Mouse (Mus musculus) forebrain, postnatal 0 days (tissue): ENCODE results near the gene Tbrg4. TPM values are rescaled to one million over a fixed set of nuclear protein-coding genes. Genes with fewer than 3 reads are reported as not detected.

Experiments used
- ATAC-seq: fragments of 200-750 bp; cut with Nextera tagmentation; 2 replicates; pipeline ENCODE4 v1.8.0; 2017; ENCODE audit warnings: mild to moderate bottlenecking, moderate library complexity
- DNase-seq: peaks from one replicate; pipeline ENCODE4 v3.0.0-alpha.2; 2015
- H3K27ac ChIP-seq: fragments of 300-500 bp; sonication (generic); 2 replicates; pipeline ENCODE4 v1.5.1; 2014; ENCODE audit warnings: low read depth, mild to moderate bottlenecking, antibody characterized with exemption, low read length, moderate library complexity, mixed read lengths
- H3K27me3 ChIP-seq: fragments of 300-500 bp; sonication (generic); 2 replicates; pipeline ENCODE4 v1.6.1; 2014; ENCODE audit warnings: mild to moderate bottlenecking, low read length, mixed read lengths; ENCODE audit not compliant: insufficient read depth
- H3K36me3 ChIP-seq: fragments of 300-500 bp; sonication (generic); 2 replicates; pipeline ENCODE4 v1.6.1; 2014; ENCODE audit warnings: mild to moderate bottlenecking, moderate library complexity; ENCODE audit not compliant: insufficient read depth
- H3K4me1 ChIP-seq: fragments of 300-500 bp; sonication (generic); 2 replicates; pipeline ENCODE4 v1.6.1; 2014; ENCODE audit warnings: antibody characterized with exemption; ENCODE audit not compliant: insufficient read depth
- H3K4me2 ChIP-seq: fragments of 300-500 bp; sonication (generic); 2 replicates; pipeline ENCODE4 v1.6.1; 2014; ENCODE audit warnings: low read depth, mild to moderate bottlenecking, moderate library complexity
- H3K4me3 ChIP-seq: fragments of 300-500 bp; sonication (generic); 2 replicates; pipeline ENCODE4 v1.5.1; 2014; ENCODE audit warnings: low read depth, low read length, mixed read lengths
- H3K9ac ChIP-seq: fragments of 300-500 bp; sonication (generic); 2 replicates; pipeline ENCODE4 v1.6.1; 2014; ENCODE audit warnings: mild to moderate bottlenecking
- H3K9me3 ChIP-seq: fragments of 300-500 bp; sonication (generic); 2 replicates; pipeline ENCODE4 v1.6.1; 2016; ENCODE audit warnings: low read length
- CTCF ChIP-seq: sonication (generic); IDR thresholded peaks from 2 replicates; pipeline ENCODE4 v1.5.1; 2016; ENCODE audit warnings: antibody characterized with exemption, control low read depth, low read depth
- WGBS: fragments of 180-500 bp; shearing (Covaris S2); extraction: QIAGEN DNeasy Blood & Tissue Kit; methylation state at CpG from one replicate; pipeline ENCODE4 v1.1.7; 2014; 5-methylcytosine and 5-hydroxymethylcytosine counted together
- polyA plus RNA-seq: library from polyadenylated mRNA; unstranded; fragments of >200 nt; fragmentation: Nextera tagmentation; extraction: Ambion mirVana; gene quantifications from 2 replicates; pipeline ENCODE4 v1.2.1, GENCODE M21; 2015
- total RNA-seq: library from RNA; depleted of rRNA; stranded (reverse); fragments of >200 nt; gene quantifications from 2 replicates; pipeline ENCODE4 v1.2.3, GENCODE M21; 2014; rRNA removed

Gene Tbrg4
- total and polyA plus RNA-seq, 2 experiments from 2014 or later: 31.6 to 41.9 TPM

GRCm38 (mm10) chr11:6566496-6566895 lies 59.4 kb downstream of the Tbrg4 start:
- no peak overlapping the region for H3K27ac ChIP-seq
- no peak overlapping the region for H3K9ac ChIP-seq
- no peaks in the 10 kb centered on the region for H3K36me3 ChIP-seq
- H3K9me3 ChIP-seq: no peaks in the 10 kb centered on the region
- no peak for TF ChIP-seq CTCF
- no peak for ATAC-seq
- no peak overlapping the region for H3K4me2 ChIP-seq
- no peaks in the 10 kb centered on the region for H3K27me3 ChIP-seq
- DNase-seq: no peak
- 0 out of 2 replicates have a peak, but pooled peaks cover 10% of the 10 kb centered on the region for H3K4me1 ChIP-seq
- 85% methylated on average over 4 of the region's 4 CpGs for WGBS
- no peak overlapping the region for H3K4me3 ChIP-seq

Other genes starting within 250 kb of the Tbrg4 start
- 109 and 129 TPM in 2 replicates for gene Zmiz2, start 237.0 kb downstream of the Tbrg4 start, total RNA-seq
- 38.1 and 43.8 TPM in 2 replicates for gene Zmiz2, start 237.0 kb downstream of the Tbrg4 start, polyA plus RNA-seq
- 3,025 and 4,002 TPM in 2 replicates for gene Ppia, start 210.6 kb downstream of the Tbrg4 start, total RNA-seq
- 5,423 and 7,006 TPM in 2 replicates for gene Ppia, start 210.6 kb downstream of the Tbrg4 start, polyA plus RNA-seq
- gene H2afv, start 181.6 kb downstream of the Tbrg4 start, total RNA-seq: 55.3 and 68.0 TPM in 2 replicates
- 185 and 235 TPM in 2 replicates for gene H2afv, start 181.6 kb downstream of the Tbrg4 start, polyA plus RNA-seq
- gene Purb, start 150.2 kb downstream of the Tbrg4 start, total RNA-seq: 49.9 and 53.5 TPM in 2 replicates
- 10.9 and 18.6 TPM in 2 replicates for gene Purb, start 150.2 kb downstream of the Tbrg4 start, polyA plus RNA-seq
- 0.23 and 0.90 TPM in 2 replicates for gene Myo1g, start 105.1 kb downstream of the Tbrg4 start, total RNA-seq
- gene Myo1g, start 105.1 kb downstream of the Tbrg4 start, polyA plus RNA-seq: 0.24 and 0.75 TPM in 2 replicates
- 58.9 and 65.6 TPM in 2 replicates for gene Ccm2, start 79.2 kb downstream of the Tbrg4 start, total RNA-seq
- gene Ccm2, start 79.2 kb downstream of the Tbrg4 start, polyA plus RNA-seq: 84.0 and 84.7 TPM in 2 replicates
- gene Nacad, start 20.0 kb downstream of the Tbrg4 start, total RNA-seq: 69.4 and 75.6 TPM in 2 replicates
- gene Nacad, start 20.0 kb downstream of the Tbrg4 start, polyA plus RNA-seq: 46.4 and 61.3 TPM in 2 replicates
- gene Wap, start 12.6 kb upstream of the Tbrg4 start, total RNA-seq: not detected in 2 replicates
- gene Wap, start 12.6 kb upstream of the Tbrg4 start, polyA plus RNA-seq: not detected in 2 replicates
- gene Ramp3, start 32.5 kb upstream of the Tbrg4 start, total RNA-seq: 12.9 and 21.1 TPM in 2 replicates
- 17.6 and 20.0 TPM in 2 replicates for gene Ramp3, start 32.5 kb upstream of the Tbrg4 start, polyA plus RNA-seq
- not detected in 2 replicates for gene Gm11983, start 211.6 kb upstream of the Tbrg4 start, total RNA-seq
- gene Gm11983, start 211.6 kb upstream of the Tbrg4 start, polyA plus RNA-seq: not detected in 2 replicates